Mouse (Mus musculus) olfactory bulb, adult 2 months (tissue): Measurements from ENCODE around the gene Lsm7. TPM values are rescaled to one million over a fixed set of nuclear protein-coding genes. Genes with fewer than 3 reads are reported as not detected.

Experiments used
- H3K27ac ChIP-seq: fragments of 200-500 bp; 2 replicates; pipeline ENCODE4 v1.5.1; 2012; ENCODE audit warnings: low read depth, low read length; ENCODE audit not compliant: insufficient read depth
- H3K4me1 ChIP-seq: fragments of 200-500 bp; 2 replicates; pipeline ENCODE4 v1.6.1; 2012; ENCODE audit warnings: low read length; ENCODE audit not compliant: control insufficient read depth, insufficient read depth
- H3K4me3 ChIP-seq: fragments of 200-500 bp; 2 replicates; pipeline ENCODE4 v1.5.1; 2012; ENCODE audit warnings: mild to moderate bottlenecking, low read depth, low read length, moderate library complexity; ENCODE audit not compliant: insufficient read depth
- CTCF ChIP-seq: fragments of 200-500 bp; IDR thresholded peaks from 2 replicates; pipeline ENCODE4 v1.5.1; 2012; ENCODE audit warnings: low read depth, mild to moderate bottlenecking, low read length, moderate library complexity; ENCODE audit not compliant: insufficient read depth
- POLR2A ChIP-seq: fragments of 200-500 bp; IDR thresholded peaks from 2 replicates; pipeline ENCODE4 v1.6.1; 2012; ENCODE audit warnings: mild to moderate bottlenecking, low read depth, low read length, moderate library complexity; ENCODE audit not compliant: insufficient read depth
- WGBS: fragments of 180-500 bp; shearing (Covaris S2); methylation state at CpG from one replicate; pipeline ENCODE4 v1.1.7; 2018; 5-methylcytosine and 5-hydroxymethylcytosine counted together
- polyA plus RNA-seq: library from polyadenylated mRNA; stranded (reverse); fragments of >200 nt; gene quantifications from 2 replicates; pipeline ENCODE4 v1.2.4, GENCODE M21; 2012; ENCODE audit warnings: low replicate concordance; ENCODE audit not compliant: missing spikeins, insufficient read depth, insufficient read length

Lsm7 gene
- polyA plus RNA-seq, 1 experiment, result not detected

DNA sequence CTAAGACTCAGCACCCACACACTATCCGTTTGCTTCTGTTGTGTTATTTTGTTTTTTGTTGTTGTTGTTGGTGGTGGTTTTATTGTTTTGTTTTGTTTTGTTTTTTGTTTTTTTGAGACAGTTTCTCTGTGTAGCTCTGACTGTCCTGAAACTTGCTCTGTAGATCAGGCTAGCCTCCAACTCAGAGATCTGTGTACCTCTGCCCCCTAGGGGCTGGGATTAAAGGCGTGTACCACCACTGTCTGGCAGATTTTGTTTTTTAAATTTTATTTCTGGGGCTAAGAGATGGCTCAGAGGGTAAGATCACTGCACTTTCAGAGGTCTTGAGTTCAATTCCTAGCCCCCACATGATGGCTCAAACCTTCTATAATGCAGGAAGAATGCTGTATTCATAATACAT lies 25.9 kb upstream of the Lsm7 start:
- H3K4me1 ChIP-seq, result peaks cover 4% of the 10 kb centered on the region; the same call in 1 of the 2 replicates
- TF ChIP-seq CTCF, result no peak
- no peak for TF ChIP-seq POLR2A
- H3K27ac ChIP-seq, result no peak overlapping the region
- no peak overlapping the region for H3K4me3 ChIP-seq
- 78% methylated on average over 2 of the region's 2 CpGs for WGBS

DNA sequence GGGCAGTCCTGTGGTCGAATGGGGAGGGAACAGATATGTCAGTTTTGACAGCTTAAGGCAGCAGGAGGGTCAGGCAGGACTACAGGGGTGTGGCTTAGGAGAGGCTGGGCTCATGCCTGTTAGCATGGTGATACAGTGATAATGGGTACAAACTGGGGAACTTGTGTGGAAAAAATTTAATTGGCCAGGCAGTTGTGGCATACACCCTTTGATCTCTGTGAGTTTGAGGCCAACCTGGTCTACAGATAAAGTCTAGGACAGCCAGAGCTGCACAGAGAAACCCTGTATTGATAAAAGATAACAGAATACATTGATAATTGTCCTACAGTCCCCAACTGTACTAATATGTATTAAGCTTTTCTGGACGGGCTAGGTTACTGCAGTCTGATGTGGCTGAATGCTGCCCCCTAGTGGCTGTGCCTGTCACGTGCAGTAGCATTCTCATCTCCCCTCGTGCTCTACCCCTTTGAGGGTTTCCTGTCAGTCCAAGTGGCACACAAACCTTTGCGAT lies 25.2 kb upstream of the Lsm7 start:
- H3K27ac ChIP-seq, result no peak overlapping the region
- no peak overlapping the region for H3K4me3 ChIP-seq
- H3K4me1 ChIP-seq, result peaks cover 4% of the 10 kb centered on the region; the same call in 1 of the 2 replicates
- TF ChIP-seq POLR2A (no peak), CTCF (peak; percentile 34; the same call in 1 of the 2 replicates)
- 17% methylated on average over 5 of the region's 5 CpGs for WGBS

DNA sequence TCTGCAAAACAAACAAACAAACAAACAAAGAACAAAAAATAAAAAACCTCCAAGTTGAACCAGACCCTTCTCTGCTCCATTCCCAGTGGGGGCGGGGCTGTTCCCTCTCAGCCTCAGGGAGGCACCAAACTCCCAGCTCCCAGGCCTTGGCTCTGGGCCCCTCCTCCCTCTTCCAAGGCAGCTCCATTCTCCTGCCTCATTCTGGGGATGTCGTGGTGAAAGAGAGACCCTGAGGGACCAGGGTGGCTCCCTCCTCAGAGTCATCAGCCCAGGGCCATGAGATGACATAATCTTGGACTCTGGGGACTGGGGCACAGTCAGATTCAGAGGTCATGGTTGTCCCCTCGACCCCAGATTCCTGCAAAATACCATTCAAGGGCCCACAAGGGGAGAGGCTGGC lies 21.6 kb upstream of the Lsm7 start:
- 29% methylated on average over 3 of the region's 3 CpGs for WGBS
- no peaks in the 10 kb centered on the region; the same call in 1 of the 2 replicates for H3K4me1 ChIP-seq
- H3K4me3 ChIP-seq, result no peak overlapping the region
- no peak overlapping the region for H3K27ac ChIP-seq
- TF ChIP-seq POLR2A (no peak), CTCF (no peak)

DNA sequence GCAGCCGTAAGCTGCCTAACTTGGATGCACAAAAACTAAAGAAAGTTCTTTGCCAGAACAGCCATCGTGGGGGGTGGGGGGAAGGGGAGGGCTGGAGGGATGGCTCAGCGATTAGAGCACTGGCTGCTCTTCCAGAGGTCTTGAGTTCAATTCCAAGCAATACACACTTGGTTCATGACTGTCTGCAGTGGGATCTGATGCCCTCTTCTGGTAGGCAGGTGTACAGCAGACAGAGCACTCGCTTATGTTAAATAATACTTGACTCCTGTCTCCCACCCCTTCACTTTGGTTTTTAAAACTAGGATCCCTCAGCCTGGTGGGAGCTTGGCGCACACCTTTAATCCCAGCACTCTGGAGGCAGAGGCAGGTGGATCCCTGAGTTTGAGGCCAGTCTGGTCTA lies 21.0 kb upstream of the Lsm7 start:
- no peak for TF ChIP-seq POLR2A
- no peak for TF ChIP-seq CTCF
- 12% methylated on average over 5 of the region's 5 CpGs for WGBS
- Histone ChIP-seq H3K27ac (no peak overlapping the region), H3K4me1 (no peaks in the 10 kb centered on the region; the same call in 1 of the 2 replicates), H3K4me3 (no peak overlapping the region)

DNA sequence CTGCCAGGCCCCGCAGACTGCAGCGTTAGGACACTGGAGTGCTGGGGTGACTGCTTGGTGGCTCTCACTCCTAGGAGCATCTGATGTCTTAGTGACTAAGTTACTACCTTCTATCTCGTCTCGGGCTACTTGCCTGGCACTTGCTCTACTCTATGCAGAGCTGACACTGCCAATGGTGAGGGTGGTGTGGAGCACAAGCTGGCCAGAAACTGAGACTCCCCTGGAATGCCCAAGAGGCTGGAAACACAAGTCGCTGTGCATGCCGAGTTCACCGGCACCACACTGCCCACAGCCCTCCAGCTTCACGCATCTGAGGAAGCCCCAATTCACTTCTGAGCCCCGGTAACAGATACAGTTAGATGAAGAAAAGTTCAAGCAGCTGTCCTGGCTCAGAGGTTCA lies 19.0 kb upstream of the Lsm7 start:
- Histone ChIP-seq H3K27ac (no peak overlapping the region), H3K4me3 (no peak overlapping the region), H3K4me1 (no peaks in the 10 kb centered on the region; the same call in 1 of the 2 replicates)
- WGBS, result 85% methylated on average over 9 of the region's 9 CpGs
- no peak for TF ChIP-seq POLR2A
- no peak for TF ChIP-seq CTCF

DNA sequence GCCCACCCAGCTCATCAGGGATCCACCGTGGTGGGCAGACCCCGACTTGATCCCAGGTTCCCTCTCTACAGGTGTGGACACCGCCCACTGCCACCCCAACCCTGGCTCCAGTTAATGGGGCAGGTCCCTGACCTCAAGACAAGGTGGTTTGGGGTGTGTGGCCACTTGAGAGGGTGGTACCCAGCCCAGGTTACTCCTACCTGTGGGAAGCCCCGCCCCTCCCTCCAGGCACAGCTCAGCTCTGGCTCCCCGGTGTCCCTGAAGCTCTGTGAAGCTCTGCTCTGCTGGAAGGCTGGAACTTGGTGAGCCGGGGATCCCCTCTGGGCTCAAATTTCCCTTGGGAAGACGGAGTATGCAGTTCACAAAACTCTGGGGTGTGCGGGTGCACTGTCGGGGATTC lies 16.6 kb upstream of the Lsm7 start, which contains the start of gene Tmprss9:
Gene Tmprss9, plus strand, starts transcription at position 268 of the 400 bp plus-strand sequence.
- 30% methylated on average over 9 of the region's 9 CpGs for WGBS
- no peaks in the 10 kb centered on the region; the same call in 1 of the 2 replicates for H3K4me1 ChIP-seq
- TF ChIP-seq POLR2A, result no peak
- TF ChIP-seq CTCF, result no peak
- H3K27ac ChIP-seq, result no peak within 1 kb of the TSS
- H3K4me3 ChIP-seq, result no peak within 1 kb of the TSS

DNA sequence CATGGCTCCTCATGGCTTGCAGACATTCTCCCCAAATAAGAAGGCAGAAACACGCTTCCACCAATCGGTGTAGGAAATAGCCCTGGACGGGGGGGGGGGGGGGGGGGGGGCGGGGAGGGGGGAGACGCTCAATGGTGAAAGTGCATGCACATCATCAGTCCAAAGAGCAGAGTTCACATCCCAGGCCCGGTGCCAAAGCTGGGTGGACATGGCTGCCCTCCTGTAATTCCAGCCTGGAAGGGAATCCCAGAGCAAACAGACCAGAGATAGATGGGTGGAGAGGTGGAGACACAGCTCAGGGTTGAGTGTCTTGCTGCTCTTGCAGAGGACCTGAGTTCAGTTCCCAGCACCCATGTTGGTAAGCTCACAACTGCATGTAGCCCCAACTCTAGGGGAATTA lies 16.0 kb upstream of the Lsm7 start:
- no peak for TF ChIP-seq POLR2A
- no peak for TF ChIP-seq CTCF
- Histone ChIP-seq H3K4me3 (no peak overlapping the region), H3K27ac (no peak overlapping the region), H3K4me1 (no peaks in the 10 kb centered on the region)
- 41% methylated on average over 5 of the region's 6 CpGs for WGBS

DNA sequence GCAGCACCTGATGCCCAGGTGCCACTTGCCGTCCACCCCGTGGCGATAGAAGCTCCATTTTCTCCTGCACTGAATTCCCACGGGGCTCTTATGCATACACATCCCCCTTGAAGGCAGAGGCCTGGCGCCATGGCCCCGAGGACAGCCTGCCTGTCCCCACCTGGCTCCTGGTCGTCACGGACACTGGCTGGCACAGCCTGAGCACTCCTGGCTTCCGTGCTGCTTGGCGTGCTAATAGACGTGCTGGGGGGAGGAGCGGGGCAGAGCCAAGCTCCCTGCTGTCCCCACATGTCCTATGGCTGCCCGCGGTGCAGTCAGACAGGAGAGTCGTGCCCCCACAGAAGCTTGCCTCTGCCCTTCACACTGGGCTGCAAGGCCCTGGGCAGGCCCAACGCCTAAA lies 9.4 kb upstream of the Lsm7 start:
- H3K4me3 ChIP-seq, result no peak overlapping the region
- 87% methylated on average over 16 of the region's 16 CpGs for WGBS
- H3K27ac ChIP-seq, result no peak overlapping the region
- H3K4me1 ChIP-seq, result no peaks in the 10 kb centered on the region
- TF ChIP-seq CTCF (no peak), POLR2A (no peak)

DNA sequence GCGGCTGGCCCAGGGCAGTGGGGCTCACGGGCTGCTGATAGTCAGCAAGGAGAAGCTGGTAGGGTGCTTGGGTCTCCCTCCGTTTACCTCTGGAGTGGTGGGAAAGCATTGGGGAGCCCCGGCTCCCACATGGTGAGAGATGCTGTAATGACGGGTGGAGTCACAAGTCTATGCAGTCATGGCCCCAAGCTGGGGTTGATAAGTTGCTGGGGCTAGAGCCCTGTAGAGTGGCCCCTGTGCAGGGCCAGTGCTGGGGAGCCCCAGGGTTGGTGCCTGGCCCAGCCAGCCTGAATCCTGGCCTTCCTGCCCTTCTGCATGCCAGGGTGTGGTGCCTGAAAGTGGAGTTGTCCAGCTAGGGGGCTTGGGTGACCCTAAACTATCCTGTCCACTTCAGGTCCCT lies 7.3 kb upstream of the Lsm7 start:
- no peak for TF ChIP-seq POLR2A
- no peak for TF ChIP-seq CTCF
- no peak overlapping the region for H3K27ac ChIP-seq
- H3K4me3 ChIP-seq, result no peak overlapping the region
- H3K4me1 ChIP-seq, result peaks cover 10% of the 10 kb centered on the region
- WGBS, result 92% methylated on average over 5 of the region's 5 CpGs
